Mouse (Mus musculus) cerebellum, adult 11-12 months (tissue): ENCODE data around the gene 5530401A14Rik.

ENCODE experiments used
- DNase-seq: peaks from one replicate; pipeline ENCODE4 v3.0.0; 2022

The 5530401A14Rik gene

GRCm38 (mm10) chr11:81940988-81941387, 80.5 kb downstream of the 5530401A14Rik start:
- peak; percentile 4 for DNase-seq

GRCm38 (mm10) chr11:81942167-81942566, 81.7 kb downstream of the 5530401A14Rik start:
- DNase-seq = no peak
